Mouse (Mus musculus): Measurements from ENCODE around the gene Slc16a4. TPM values are rescaled to one million over a fixed set of nuclear protein-coding genes. Genes with fewer than 3 reads are reported as not detected.
"Not testable (repeated sequence)": the region's sequence is repeated elsewhere in the genome, so short reads cannot be mapped to it uniquely, and the experiment has no call there.

The Slc16a4 gene
- polyA plus RNA-seq, 1 experiment from 2014 or later, result 0.49 TPM

DNA sequence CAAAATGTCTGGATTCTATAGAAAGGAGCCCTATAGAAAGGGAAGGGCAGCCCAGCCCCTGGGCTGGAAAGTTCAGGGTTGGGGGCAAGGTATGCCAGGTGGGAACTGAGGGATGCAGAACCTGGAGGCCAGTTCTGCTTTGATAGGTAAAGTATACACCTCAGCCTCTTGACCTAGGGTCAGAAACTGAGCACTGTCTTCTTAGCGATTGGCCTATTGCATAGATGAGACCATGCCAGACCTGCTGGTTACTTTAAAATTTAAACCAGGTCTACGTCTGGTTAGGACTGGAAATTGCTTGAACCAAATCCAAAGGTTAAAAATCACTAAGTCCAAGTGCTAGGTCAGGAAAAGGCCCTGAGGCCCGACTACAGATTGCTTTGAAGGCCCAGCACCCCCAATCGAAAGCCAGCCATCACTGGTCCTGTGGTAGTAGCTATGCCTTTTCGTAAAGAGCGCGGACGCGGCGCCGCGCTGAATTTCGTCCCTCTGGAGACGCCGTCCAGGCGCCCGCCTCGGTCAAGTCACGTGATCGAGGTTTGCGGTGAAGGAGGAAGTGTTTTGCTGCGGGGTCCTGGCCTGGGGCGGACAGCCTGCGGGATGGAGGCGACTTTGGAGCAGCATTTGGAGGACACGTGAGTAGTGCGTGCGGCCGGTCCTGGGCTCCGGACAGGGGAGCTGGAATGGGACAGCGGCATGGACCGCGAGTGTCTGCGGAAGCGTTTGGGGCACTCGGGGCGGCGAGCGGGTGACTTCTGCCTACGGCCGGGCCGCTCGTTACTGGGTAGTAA lies 12.4 kb upstream of the Slc16a4 start, which contains the start of gene Lamtor5:
Lamtor5 (plus strand) TSS at position 380 of the 791 bp plus-strand sequence.
- Histone ChIP-seq H3K4me2 (replicated peaks; ENCODE audit: low read depth, low read length) (peak within 1 kb of the TSS; percentile 67), H3K4me1 (ENCODE audit: insufficient read depth, low read depth, low read length) (peaks cover 3% of the 10 kb centered on the region; the same call in 1 of the 2 replicates), H3K9me3 (ENCODE audit: low read length) (no peaks in the 10 kb centered on the region), H3K9ac (replicated peaks; ENCODE audit: low read depth) (peak within 1 kb of the TSS; percentile 80), H3K27me3 (replicated peaks; ENCODE audit: insufficient read depth, low read length) (no peaks in the 10 kb centered on the region), H3K27ac (ENCODE audit: low read length) (no peak within 1 kb of the TSS), H3K4me3 (ENCODE audit: low read depth, low read length) (peak within 1 kb of the TSS; percentile 92), H3K36me3 (ENCODE audit: insufficient read depth, low read length) (peaks cover 11% of the 10 kb centered on the region; the same call in 1 of the 2 replicates)
- WGBS, result 3% methylated on average over 43 of the region's 43 CpGs
- TF ChIP-seq EP300 (IDR thresholded peaks at IDR 0.05) (no peak), CTCF (IDR thresholded peaks at IDR 0.05) (no peak)
- peak; percentile 92 for ATAC-seq
- peak; percentile 93 for DNase-seq (ENCODE audit: low spot score)

DNA sequence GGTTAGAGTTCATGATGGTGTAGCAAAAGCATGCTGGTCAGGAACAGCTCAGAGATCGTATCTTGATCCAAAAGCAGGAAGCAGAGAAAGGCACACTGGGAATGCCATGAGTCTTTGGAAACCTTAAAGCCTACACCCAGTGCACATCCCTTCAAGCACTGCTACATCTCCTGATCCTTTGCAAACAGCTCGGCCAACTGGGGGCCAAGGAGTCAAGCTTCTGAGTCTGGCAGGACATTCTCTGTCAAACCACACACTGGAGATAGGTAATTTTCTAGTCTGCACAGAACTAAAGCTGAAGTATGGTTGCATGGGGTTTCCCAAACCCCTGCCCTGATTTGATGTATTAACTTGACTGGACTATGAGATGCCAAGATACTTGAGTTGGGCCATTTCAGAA lies 4.9 kb upstream of the Slc16a4 start:
- ATAC-seq, result no peak
- H3K4me1 ChIP-seq (ENCODE audit: insufficient read depth, low read depth, low read length), result no peaks in the 10 kb centered on the region

DNA sequence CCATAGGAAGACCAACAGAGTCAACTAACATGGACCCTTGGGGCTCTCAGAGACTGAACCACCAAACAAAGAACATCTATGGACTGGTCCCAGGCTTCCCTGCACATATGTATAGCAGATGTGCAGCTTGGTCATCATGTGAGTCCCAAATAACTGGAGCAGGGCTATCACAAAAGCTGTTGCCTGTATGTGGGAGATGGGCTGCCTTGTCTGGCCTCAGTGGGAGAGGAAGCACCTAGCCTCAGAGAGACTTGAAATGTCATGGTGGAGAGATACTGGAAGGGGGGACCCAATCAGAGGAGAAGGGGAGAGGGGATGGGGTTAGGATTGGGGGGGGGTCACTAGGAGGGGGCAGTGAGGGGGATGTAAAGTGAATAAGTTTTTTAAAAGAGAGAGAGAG lies 3.7 kb upstream of the Slc16a4 start:
- H3K27me3 ChIP-seq (replicated peaks; ENCODE audit: insufficient read depth, low read length), result no peaks in the 10 kb centered on the region
- no peaks in the 10 kb centered on the region for H3K9me3 ChIP-seq (ENCODE audit: low read length)
- H3K4me1 ChIP-seq (ENCODE audit: insufficient read depth, low read depth, low read length), result no peaks in the 10 kb centered on the region
- H3K9ac ChIP-seq (replicated peaks; ENCODE audit: low read depth), result no peak overlapping the region
- TF ChIP-seq CTCF (IDR thresholded peaks at IDR 0.05), result no peak
- DNase-seq (ENCODE audit: low spot score) (no peak), ATAC-seq (no peak)
- H3K4me2 ChIP-seq (replicated peaks; ENCODE audit: low read depth, low read length), result no peak overlapping the region
- H3K27ac ChIP-seq (ENCODE audit: low read length), result no peak overlapping the region
- peaks cover 9% of the 10 kb centered on the region; the same call in 1 of the 2 replicates for H3K36me3 ChIP-seq (ENCODE audit: insufficient read depth, low read length)
- H3K4me3 ChIP-seq (ENCODE audit: low read depth, low read length), result no peak overlapping the region

More for the DNA sequence above, 4.9 kb upstream of the Slc16a4 start:
- 72% methylated on average over 2 of the region's 2 CpGs for WGBS
- no peak for DNase-seq (ENCODE audit: low spot score)
- peaks cover 14% of the 10 kb centered on the region; the same call in 1 of the 2 replicates for H3K36me3 ChIP-seq (ENCODE audit: insufficient read depth, low read length)
- no peak for TF ChIP-seq CTCF (IDR thresholded peaks at IDR 0.05)
- TF ChIP-seq EP300 (IDR thresholded peaks at IDR 0.05), result no peak
- no peak overlapping the region for H3K27ac ChIP-seq (ENCODE audit: low read length)
- H3K9me3 ChIP-seq (ENCODE audit: low read length), result no peaks in the 10 kb centered on the region
- H3K4me2 ChIP-seq (replicated peaks; ENCODE audit: low read depth, low read length), result no peak overlapping the region
- H3K9ac ChIP-seq (replicated peaks; ENCODE audit: low read depth), result no peak overlapping the region
- no peak overlapping the region for H3K4me3 ChIP-seq (ENCODE audit: low read depth, low read length)
- H3K27me3 ChIP-seq (replicated peaks; ENCODE audit: insufficient read depth, low read length), result no peaks in the 10 kb centered on the region

- Histone ChIP-seq H3K9me3 (ENCODE audit: low read length) (no peaks in the 10 kb centered on the region), H3K9ac (replicated peaks; ENCODE audit: low read depth) (no peak overlapping the region), H3K4me1 (ENCODE audit: insufficient read depth, low read depth, low read length) (no peaks in the 10 kb centered on the region), H3K4me3 (ENCODE audit: low read depth, low read length) (no peak overlapping the region), H3K4me2 (replicated peaks; ENCODE audit: low read depth, low read length) (no peak overlapping the region), H3K27ac (ENCODE audit: low read length) (no peak overlapping the region), H3K36me3 (ENCODE audit: insufficient read depth, low read length) (no peaks in the 10 kb centered on the region), H3K27me3 (replicated peaks; ENCODE audit: insufficient read depth, low read length) (no peaks in the 10 kb centered on the region)
- WGBS, result 60% methylated on average over 5 of the region's 5 CpGs
- no peak for DNase-seq (ENCODE audit: low spot score)
- no peak for TF ChIP-seq CTCF (IDR thresholded peaks at IDR 0.05)
- TF ChIP-seq EP300 (IDR thresholded peaks at IDR 0.05), result no peak
- ATAC-seq, result no peak
Observed at GRCm38 (mm10) chr3:107295672-107296360, 4.8 kb downstream of the Slc16a4 start.

GRCm38 (mm10) chr3:107296917-107297316 lies 5.9 kb downstream of the Slc16a4 start:
- not testable (repeated sequence) for H3K27ac ChIP-seq (ENCODE audit: low read length); DNase-seq (ENCODE audit: low spot score); ATAC-seq; H3K4me2 ChIP-seq (replicated peaks; ENCODE audit: low read depth, low read length); H3K36me3 ChIP-seq (ENCODE audit: insufficient read depth, low read length); H3K4me1 ChIP-seq (ENCODE audit: insufficient read depth, low read depth, low read length); H3K9me3 ChIP-seq (ENCODE audit: low read length); H3K9ac ChIP-seq (replicated peaks; ENCODE audit: low read depth); H3K27me3 ChIP-seq (replicated peaks; ENCODE audit: insufficient read depth, low read length); H3K4me3 ChIP-seq (ENCODE audit: low read depth, low read length)
- WGBS, result 71% methylated on average over 4 of the region's 4 CpGs

- TF ChIP-seq CTCF (IDR thresholded peaks at IDR 0.05), result no peak
- Histone ChIP-seq H3K27ac (ENCODE audit: low read length) (no peak overlapping the region), H3K27me3 (replicated peaks; ENCODE audit: insufficient read depth, low read length) (no peaks in the 10 kb centered on the region), H3K4me2 (replicated peaks; ENCODE audit: low read depth, low read length) (no peak overlapping the region), H3K9me3 (ENCODE audit: low read length) (no peaks in the 10 kb centered on the region), H3K4me1 (ENCODE audit: insufficient read depth, low read depth, low read length) (no peaks in the 10 kb centered on the region), H3K36me3 (ENCODE audit: insufficient read depth, low read length) (no peaks in the 10 kb centered on the region), H3K4me3 (ENCODE audit: low read depth, low read length) (no peak overlapping the region), H3K9ac (replicated peaks; ENCODE audit: low read depth) (no peak overlapping the region)
- no peak for ATAC-seq
- DNase-seq (ENCODE audit: low spot score), result no peak
- WGBS, result 97% methylated on average over 3 of the region's 3 CpGs
Observed at GRCm38 (mm10) chr3:107317338-107317737, 26.3 kb downstream of the Slc16a4 start.

Measured in lung, postnatal 0 days (tissue).